Mouse (Mus musculus) myocyte (in vitro differentiated cells): ENCODE results near the gene Adgre5.

ENCODE experiments used
- POLR2A ChIP-seq: IDR thresholded peaks from one replicate; pipeline ENCODE4 v1.6.1; 2011; ENCODE audit warnings: low read depth, mild to moderate bottlenecking, control low read depth, moderate library complexity; ENCODE audit not compliant: insufficient read length
- USF1 ChIP-seq: IDR thresholded peaks from one replicate; pipeline ENCODE4 v1.6.1; 2011; ENCODE audit warnings: low read depth, mild to moderate bottlenecking, control low read depth, moderate library complexity

DNA sequence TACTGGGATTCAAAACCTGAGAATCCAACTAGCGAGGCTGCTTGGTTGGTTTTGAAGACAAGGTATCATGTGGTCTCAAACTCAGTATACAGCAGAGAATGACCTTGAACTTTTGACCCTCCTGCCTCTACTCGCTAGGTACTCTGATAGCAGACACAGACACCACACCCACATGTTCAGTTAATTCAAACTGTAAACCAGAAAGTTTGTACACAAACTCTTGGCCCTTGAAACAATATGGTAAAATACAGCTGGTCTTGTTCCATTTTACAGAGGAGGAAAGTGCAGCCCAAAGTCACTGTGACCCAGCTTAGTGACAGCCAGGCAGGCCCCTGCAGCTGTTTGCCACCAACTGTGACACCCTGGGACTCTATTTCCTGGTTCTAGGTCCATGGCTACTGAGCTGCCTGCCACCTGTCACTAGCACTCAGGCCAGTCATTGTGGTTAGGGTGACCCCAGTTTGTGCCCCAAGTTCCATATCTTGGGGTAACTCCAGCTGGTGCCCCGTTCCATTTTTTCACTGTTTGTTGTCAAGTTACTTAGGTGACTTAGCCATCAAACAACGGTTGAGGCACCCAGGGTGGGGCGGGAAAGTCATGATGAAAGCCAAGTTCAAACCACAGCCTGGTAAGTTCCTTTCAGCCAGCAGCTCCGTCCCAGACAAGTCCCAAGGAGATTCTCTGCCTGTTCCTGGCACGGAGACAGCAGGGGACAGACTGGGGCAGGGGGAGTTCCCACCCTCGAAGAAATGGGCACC lies 1.2 kb downstream of the Adgre5 start:
- TF ChIP-seq USF1: no peak
- no peak for TF ChIP-seq POLR2A
